Mouse (Mus musculus): ENCODE data around the gene G3bp1. TPM values are rescaled to one million over a fixed set of nuclear protein-coding genes. Genes with fewer than 3 reads are reported as not detected.

The G3bp1 gene
- polyA plus RNA-seq (2014; fragmentation: Illumina TruSeq; extraction: RNeasy Lipid Tissue Mini Kit (QIAGEN cat#74804); ENCODE audit: insufficient read depth, low read depth, low replicate concordance), result 22.3 TPM

DNA sequence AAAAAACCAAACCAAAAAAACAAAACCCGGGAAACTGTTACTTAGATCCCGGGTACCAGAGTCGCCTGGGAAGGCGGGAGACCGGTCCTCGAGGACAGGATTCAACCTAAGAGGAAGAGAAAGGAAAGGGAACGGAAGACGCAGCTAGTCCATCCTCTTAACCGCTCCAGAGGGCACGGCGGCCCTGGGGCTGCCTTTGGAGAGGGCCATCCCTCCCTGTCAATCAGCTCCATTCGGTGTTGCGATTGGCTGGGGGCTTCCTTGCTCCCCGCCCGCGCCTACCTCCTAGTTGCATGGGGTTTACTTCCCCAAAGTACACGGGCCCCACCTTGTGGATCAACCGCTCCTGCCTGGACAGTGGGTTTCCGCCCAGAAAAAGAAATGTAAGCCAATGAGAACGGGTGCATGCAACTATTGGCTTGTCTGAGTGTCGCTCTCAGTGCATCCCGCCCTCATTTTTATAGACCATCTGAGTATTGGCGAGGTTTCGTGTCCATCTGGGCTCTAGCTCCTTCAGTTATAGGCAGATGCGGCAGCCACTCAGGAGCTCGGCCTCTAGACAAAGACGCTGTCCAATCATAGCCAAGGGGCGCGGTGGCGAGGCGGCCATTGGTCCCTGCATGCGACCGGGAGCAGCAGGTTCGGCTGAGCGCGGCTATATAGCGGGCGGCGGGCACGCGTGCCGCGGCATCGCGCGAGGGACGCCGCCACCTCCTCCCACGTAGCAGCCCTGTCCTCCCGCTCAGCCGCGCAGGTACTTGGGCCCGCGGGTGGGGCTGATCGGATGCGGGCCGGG lies at the start of gene G3bp1:
Gene G3bp1, plus strand, starts transcription at position 638 of the 796 bp plus-strand sequence.

GRCm38 (mm10) chr11:55422978-55423377 lies 46.5 kb upstream of the G3bp1 start, which contains the start of gene Sparc:
TSS of gene Sparc (minus strand) at chr11:55423183.

GRCm38 (mm10) chr11:55461019-55461645 lies 8.4 kb upstream of the G3bp1 start, which contains the start of gene Atox1:
TSS of gene Atox1 (minus strand) at chr11:55461239.

Other genes with a start within 250 kb of the G3bp1 start
- 0.15 TPM for gene Fat2, start 133.1 kb upstream of the G3bp1 start, polyA plus RNA-seq (2014; fragmentation: Illumina TruSeq; extraction: RNeasy Lipid Tissue Mini Kit (QIAGEN cat#74804); ENCODE audit: insufficient read depth, low read depth, low replicate concordance)
- 650 TPM for gene Sparc, start 46.5 kb upstream of the G3bp1 start, polyA plus RNA-seq (2014; fragmentation: Illumina TruSeq; extraction: RNeasy Lipid Tissue Mini Kit (QIAGEN cat#74804); ENCODE audit: insufficient read depth, low read depth, low replicate concordance)
- 325 TPM for gene Atox1, start 8.4 kb upstream of the G3bp1 start, polyA plus RNA-seq (2014; fragmentation: Illumina TruSeq; extraction: RNeasy Lipid Tissue Mini Kit (QIAGEN cat#74804); ENCODE audit: insufficient read depth, low read depth, low replicate concordance)
- not detected for gene Glra1, start 138.5 kb downstream of the G3bp1 start, polyA plus RNA-seq (2014; fragmentation: Illumina TruSeq; extraction: RNeasy Lipid Tissue Mini Kit (QIAGEN cat#74804); ENCODE audit: insufficient read depth, low read depth, low replicate concordance)

All from lung, adult 10 weeks (tissue).